Mouse (Mus musculus): ENCODE measurements around the gene P4hb. TPM values are rescaled to one million over a fixed set of nuclear protein-coding genes. Genes with fewer than 3 reads are reported as not detected.

P4hb gene
- 100 to 1,000 TPM; 217 to 256 (median 229) TPM for total RNA-seq (2022)

GRCm38 (mm10) chr11:120572752-120573584 is at the start of gene P4hb:
Gene P4hb (minus strand): TSS chr11:120573253.
- peak; percentile 100 for DNase-seq (ENCODE audit: low spot score)

- no peak for DNase-seq (ENCODE audit: low spot score)
Measured at GRCm38 (mm10) chr11:120622805-120623204, 49.8 kb upstream of the P4hb start.

- no peak for DNase-seq (ENCODE audit: low spot score)
Measured at GRCm38 (mm10) chr11:120620195-120620594, 47.1 kb upstream of the P4hb start.

DNA sequence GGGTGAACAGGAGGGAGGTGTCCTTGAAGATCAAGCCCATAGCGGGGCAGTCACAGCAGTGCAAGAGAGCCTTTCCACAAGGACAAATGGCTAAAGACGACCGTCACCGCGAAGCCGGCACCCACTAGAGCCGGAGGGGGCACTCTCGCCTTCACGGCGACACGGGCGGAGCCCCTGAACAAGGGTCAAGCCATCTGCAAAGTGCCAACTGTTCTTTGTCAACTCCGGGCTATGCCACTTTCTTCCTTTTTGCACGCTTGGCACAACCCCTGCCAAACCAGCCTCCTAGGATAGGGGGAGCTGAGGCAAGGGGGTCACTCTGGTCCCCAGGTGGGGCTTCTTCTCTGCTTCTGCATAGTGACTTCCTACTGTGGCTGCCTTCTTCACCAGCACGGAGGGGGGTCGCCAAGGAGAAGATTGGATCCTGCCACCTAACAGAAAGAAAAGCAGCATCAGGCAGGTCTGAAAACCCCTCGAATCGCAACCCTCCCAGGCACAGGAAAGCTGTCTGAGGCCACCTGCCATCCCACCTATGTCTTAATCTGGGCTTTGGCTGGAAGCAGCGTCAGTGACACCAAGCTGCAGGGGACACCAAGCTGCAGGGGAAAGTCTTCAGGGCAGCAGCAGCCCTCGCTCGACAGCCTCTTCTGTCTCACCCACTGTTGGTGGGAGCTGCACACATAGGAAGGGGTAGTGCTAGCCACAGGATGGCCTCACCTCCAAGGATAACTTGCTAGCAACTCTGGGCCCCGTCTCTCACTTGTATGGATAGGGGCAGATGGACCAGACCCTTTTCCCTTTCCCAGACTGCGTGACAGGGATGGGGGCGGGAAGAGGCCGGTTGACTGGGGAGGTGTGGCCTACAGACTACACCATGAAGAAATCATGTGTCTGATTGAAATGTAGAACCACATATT is 45.8 kb upstream of the P4hb start:
- DNase-seq (ENCODE audit: low spot score): no peak

GRCm38 (mm10) chr11:120617519-120618112 is 44.6 kb upstream of the P4hb start, which contains the start of gene Pcyt2:
Gene Pcyt2 (minus strand): TSS chr11:120617936.
- peak; percentile 75 for DNase-seq (ENCODE audit: low spot score)

DNA sequence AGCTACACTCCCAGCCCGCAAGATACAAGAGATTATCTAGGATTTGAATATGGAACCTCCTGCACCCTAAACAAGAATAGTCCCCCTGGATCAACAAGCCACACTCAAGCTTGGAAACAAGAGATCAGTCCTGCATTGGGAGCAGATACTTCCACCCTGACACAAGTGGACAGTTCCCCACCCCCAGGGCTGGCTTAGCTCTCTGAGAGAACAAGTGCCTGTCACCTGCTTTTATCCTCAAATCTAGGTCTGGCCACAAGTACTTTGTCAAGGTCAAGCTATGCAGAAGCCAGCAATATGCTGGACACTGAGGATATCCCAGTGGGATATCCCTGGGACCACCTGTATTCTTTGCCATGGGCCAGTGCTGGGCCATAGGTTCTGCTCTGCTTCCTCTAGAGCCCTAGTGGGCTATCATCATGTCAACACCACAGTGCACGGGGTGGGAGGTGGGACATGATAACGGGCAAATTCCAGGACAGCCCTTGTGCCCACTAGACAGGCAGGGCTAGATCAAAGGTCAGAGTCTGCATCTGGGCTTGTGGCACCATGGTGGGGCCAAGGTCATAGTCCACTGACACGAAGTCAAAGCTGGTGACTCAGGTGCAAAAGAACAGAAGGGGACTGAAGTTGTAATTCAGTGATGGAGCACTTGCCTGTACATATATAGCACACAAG is 43.7 kb upstream of the P4hb start:
- no peak for DNase-seq (ENCODE audit: low spot score)

DNA sequence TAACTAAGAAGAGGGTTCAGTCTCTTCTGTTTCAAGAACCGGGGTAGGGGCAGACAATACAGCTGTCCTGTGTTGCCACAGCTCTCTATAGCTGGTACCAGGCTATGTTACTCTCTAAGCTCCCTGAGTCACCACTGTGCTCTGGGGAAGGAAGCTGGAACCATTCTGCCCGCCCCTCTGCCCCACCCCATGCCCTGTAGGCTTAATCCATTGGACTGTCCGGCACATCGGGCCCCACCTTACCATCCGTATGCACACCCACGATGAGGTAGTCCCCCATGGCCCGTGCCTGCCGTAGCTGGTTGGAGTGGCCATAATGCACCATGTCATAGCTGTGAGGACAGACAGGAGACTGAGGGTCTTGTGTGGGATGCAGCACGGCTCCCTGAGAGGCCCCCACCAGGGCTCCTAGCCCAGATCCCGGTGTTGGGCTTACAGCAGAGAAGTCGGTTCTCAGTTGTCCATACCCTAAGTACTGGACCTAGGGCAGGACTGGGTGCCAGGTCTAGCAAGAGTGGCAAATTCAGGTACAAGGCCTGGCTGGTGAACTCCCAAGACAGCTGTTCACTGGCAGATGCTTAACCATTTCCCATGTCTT is 42.7 kb upstream of the P4hb start:
- DNase-seq (ENCODE audit: low spot score): no peak

DNA sequence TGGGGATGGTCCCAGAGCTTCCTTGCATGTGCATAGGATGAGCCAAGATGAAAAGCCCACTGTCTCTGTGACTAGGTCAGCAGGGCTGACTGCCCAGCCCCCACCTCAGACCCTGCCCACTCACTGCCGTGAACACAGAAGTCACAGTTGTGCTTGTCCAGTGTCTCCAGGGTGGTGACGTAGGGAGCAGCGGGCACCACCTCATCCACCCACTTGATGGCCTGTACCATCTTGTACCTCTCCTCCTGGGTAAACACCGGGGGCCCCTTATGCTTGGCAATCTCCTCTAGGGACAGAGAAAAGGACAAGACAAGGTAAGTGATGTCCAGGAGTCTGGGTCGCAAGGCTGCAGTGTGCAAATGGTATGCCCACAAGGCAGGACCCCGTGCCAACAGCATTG is 42.1 kb upstream of the P4hb start:
- DNase-seq (ENCODE audit: low spot score): no peak

GRCm38 (mm10) chr11:120613976-120614375 is 40.9 kb upstream of the P4hb start:
- no peak for DNase-seq (ENCODE audit: low spot score)

DNA sequence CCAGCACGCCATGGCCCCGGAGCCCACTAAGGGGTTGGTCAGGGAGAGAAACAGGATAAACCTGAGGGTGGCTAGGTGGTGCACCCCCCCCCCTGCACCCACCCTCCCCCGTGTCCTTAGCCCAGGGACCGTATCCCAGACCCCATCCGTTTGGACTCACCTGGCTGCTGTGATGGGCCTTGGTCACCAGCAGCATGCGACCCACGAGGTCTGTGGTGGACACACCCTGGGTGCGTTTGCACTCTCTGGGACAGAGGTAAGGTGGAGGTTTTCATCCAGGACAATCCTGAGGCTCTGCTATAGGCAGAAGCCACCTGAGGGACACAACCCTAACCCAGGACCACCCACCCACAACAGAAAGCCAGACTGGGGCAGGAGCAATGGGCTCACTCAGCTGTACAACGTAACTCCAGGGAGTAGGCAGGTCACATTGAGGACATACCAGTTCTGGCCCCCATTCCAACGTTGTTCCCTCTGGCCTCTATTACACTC is 40.5 kb upstream of the P4hb start:
- no peak for DNase-seq (ENCODE audit: low spot score)

DNA sequence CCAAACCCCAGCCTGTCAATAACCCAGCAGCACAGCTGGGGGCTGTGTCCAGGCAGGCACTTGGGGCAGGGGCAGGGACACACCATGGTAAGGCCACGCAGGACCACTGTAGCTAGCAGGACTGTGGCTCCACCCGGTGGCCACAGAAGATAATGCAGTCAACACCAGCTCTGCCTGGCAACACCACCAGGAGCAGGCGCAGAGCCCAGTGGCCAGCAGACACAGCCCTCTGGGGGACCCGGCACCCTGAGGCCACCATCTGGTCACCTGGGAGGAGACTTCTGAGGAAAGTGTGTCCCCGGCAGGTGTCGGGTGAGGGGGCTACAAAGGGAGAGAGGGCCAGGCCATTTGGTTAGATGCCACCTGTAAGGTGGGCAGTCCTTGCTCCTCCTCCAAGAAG is 39.7 kb upstream of the P4hb start:
- DNase-seq (ENCODE audit: low spot score): peak; percentile 59

- no peak for DNase-seq (ENCODE audit: low spot score)
Measured at GRCm38 (mm10) chr11:120610477-120611046, 37.5 kb upstream of the P4hb start.

- DNase-seq (ENCODE audit: low spot score): no peak
Measured at GRCm38 (mm10) chr11:120609250-120609649, 36.2 kb upstream of the P4hb start.

DNA sequence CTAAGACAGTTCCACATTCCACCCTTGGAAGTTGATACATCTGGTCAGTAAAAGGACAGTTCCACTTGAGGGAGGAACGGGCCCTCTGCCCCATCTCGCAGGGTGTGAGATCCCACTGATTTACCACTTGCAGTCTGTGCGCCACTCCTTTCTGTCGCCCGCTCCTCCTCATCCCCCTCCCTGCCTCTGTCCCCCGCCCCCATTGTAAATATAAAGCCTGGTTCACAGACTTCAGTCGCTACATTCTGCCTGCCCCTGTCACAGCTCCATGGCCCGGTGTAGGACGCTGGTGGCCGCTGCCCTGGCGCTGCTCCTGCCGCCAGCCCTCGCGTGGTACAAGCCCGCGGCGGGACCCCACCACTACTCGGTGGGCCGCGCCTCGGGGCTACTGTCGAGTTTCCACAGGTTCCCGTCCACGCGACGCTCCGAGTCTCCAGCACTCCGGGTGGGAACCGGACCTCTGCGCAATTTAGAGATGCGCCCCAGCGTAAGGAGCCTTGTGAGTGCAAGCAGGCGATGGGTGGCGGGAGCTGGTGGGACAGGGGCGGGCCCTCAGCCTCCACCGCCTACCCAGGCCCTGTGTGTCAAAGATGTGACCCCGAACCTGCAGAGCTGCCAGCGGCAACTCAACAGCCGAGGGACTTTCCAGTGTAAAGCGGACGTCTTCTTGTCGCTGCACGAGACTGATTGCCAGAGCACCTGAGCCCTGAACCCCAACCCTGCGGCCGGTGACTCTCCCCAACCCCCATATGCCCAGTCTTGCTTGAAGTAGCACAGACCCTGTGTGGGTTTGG is 35.4 kb upstream of the P4hb start, which contains the start of gene Npb:
Gene Npb (plus strand): TSS at position 237 of the 794 bp plus-strand sequence.
- no peak for DNase-seq (ENCODE audit: low spot score)

DNA sequence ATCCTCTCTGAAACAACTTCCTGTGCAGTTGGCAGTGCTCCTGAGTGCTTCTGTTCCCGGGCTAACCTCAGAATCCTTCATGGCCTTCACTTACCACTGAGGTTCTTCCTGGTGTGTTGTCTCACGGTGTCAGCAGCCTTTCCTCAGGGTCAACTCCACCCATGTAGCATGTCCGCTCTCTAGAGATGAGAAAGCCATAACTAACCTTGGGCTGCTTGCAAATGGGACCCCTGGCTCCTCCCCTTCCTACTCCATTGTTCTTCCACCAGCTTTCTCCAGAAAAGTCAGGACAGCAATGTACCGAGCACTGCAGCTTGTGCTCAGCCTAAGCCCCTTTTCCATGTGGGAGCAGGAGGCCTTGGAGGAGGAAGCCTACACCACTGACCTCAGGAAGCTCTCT is 33.7 kb upstream of the P4hb start:
- no peak for DNase-seq (ENCODE audit: low spot score)

DNA sequence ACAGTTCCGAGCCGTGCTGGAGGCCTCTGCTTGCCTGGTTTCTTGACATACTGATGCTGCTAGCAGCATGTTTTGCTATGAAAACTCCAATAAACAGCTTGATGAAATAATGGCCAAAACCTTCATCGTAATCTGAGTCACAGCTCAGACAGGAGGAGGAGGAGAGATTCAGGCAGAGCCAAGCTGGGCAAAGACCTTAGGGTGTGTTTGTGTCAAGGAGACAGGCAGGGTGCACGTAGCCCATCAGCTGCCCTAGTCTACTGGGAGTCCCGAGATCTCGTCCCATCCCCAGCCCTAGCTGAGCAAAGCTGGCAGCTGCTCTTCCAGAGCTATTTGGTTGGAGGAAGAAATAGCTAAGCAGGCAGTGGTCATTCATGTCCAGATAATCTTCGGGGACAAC is 32.6 kb upstream of the P4hb start:
- no peak for DNase-seq (ENCODE audit: low spot score)

GRCm38 (mm10) chr11:120603545-120603944 is 30.5 kb upstream of the P4hb start:
- DNase-seq (ENCODE audit: low spot score): no peak

GRCm38 (mm10) chr11:120600716-120601115 is 27.7 kb upstream of the P4hb start:
- DNase-seq (ENCODE audit: low spot score): no peak

DNA sequence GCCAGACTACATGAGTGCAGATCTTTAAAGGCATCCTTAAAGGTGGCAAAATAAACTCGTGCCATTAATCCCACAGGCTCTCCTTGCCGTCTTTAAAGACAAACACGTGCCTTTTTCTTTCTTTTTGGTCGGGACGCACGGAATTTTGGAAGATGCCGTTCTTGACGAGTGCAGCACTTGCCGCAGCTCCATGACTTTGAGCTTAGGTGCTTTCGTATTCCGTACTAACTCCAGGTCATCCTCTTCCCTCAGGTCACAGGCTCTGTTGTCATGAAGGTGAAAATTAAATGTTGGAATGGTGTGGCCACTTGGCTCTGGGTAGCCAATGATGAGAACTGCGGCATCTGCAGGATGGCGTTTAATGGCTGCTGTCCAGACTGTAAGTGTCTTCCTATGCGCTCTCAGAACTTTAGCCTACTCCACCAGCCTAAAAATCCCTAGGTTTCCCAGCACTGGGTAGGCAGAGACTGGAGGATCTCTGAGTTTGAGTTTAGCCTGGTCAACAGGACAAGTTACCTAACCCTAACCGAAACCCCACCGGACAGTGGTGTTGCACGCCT is 26.0 kb upstream of the P4hb start:
- DNase-seq (ENCODE audit: low spot score): no peak
